Mouse (Mus musculus) A20 (cell line): ENCODE data around the gene 1810065E05Rik.

Experiments used
- DNase-seq: peaks from one replicate; pipeline ENCODE4 v3.0.0-alpha.2; 2011; ENCODE audit warnings: low read depth, low spot score

Gene 1810065E05Rik

GRCm38 (mm10) chr11:58420815-58421214 is at the start of gene 1810065E05Rik:
TSS of gene 1810065E05Rik (plus strand) at chr11:58421111.
- no peak for DNase-seq

GRCm38 (mm10) chr11:58377273-58377672 is 43.6 kb upstream of the 1810065E05Rik start:
- DNase-seq = no peak

- no peak for DNase-seq
These were observed 43.2 kb upstream of the 1810065E05Rik start for GRCm38 (mm10) chr11:58377686-58378085.

GRCm38 (mm10) chr11:58378763-58379278 is 42.1 kb upstream of the 1810065E05Rik start, which contains the start of gene Lypd8:
TSS of gene Lypd8 (plus strand) at chr11:58379043.
- no peak for DNase-seq

GRCm38 (mm10) chr11:58379516-58379915 is 41.4 kb upstream of the 1810065E05Rik start:
- no peak for DNase-seq

GRCm38 (mm10) chr11:58382471-58382870 is 38.4 kb upstream of the 1810065E05Rik start:
- DNase-seq = no peak

GRCm38 (mm10) chr11:58399985-58400645 is 20.8 kb upstream of the 1810065E05Rik start:
- no peak for DNase-seq

- DNase-seq = no peak
These were observed 20.3 kb upstream of the 1810065E05Rik start for GRCm38 (mm10) chr11:58400655-58401054.

- no peak for DNase-seq
These were observed 12.8 kb upstream of the 1810065E05Rik start for GRCm38 (mm10) chr11:58408066-58408465.

- DNase-seq = no peak
These were observed 2.6 kb upstream of the 1810065E05Rik start for GRCm38 (mm10) chr11:58418336-58418735.

GRCm38 (mm10) chr11:58432259-58432658 is 11.3 kb downstream of the 1810065E05Rik start, which contains the start of gene Gm12253:
TSS of gene Gm12253 (plus strand) at chr11:58432559.
- no peak for DNase-seq

GRCm38 (mm10) chr11:58437866-58438265 is 17.0 kb downstream of the 1810065E05Rik start:
- DNase-seq = no peak

GRCm38 (mm10) chr11:58452759-58453158 is 31.8 kb downstream of the 1810065E05Rik start, which contains the start of gene Lypd9:
TSS of gene Lypd9 (minus strand) at chr11:58452923.
- no peak for DNase-seq

GRCm38 (mm10) chr11:58453592-58453991 is 32.7 kb downstream of the 1810065E05Rik start:
- no peak for DNase-seq

- no peak for DNase-seq
These were observed 41.3 kb downstream of the 1810065E05Rik start, which contains the start of gene Olfr30 for GRCm38 (mm10) chr11:58462170-58462569. TSS of gene Olfr30 (minus strand) at chr11:58462270.
